Mouse (Mus musculus) hindbrain, embryonic 16.5 days (tissue): ENCODE data around the gene Timm8a1. TPM values are rescaled to one million over a fixed set of nuclear protein-coding genes. Genes with fewer than 3 reads are reported as not detected.

Source experiments
- polyA plus RNA-seq: library from polyadenylated mRNA; unstranded; fragments of >200 nt; fragmentation: Nextera tagmentation; extraction: Ambion mirVana; gene quantifications from 2 replicates; pipeline ENCODE4 v1.2.1, GENCODE M21; 2015

Gene Timm8a1
- polyA plus RNA-seq, 1 experiment from 2014 or later: 53.0 TPM

Other genes with a start within 250 kb of the Timm8a1 start
- 117 and 126 TPM in 2 replicates for gene Tmem35a, start 246.6 kb downstream of the Timm8a1 start, polyA plus RNA-seq
- 6.9 and 7.7 TPM in 2 replicates for gene Cenpi, start 233.8 kb downstream of the Timm8a1 start, polyA plus RNA-seq
- 15.4 and 19.5 TPM in 2 replicates for gene Drp2, start 137.3 kb downstream of the Timm8a1 start, polyA plus RNA-seq
- 0.08 and 0.21 TPM in 2 replicates for gene Taf7l, start 65.4 kb downstream of the Timm8a1 start, polyA plus RNA-seq
- 0.48 and 0.51 TPM in 2 replicates for gene Btk, start 41.7 kb upstream of the Timm8a1 start, polyA plus RNA-seq
- 142 and 149 TPM in 2 replicates for gene Rpl36a, start 43.8 kb upstream of the Timm8a1 start, polyA plus RNA-seq
- gene Gla, start 59.3 kb upstream of the Timm8a1 start, polyA plus RNA-seq: 3.9 and 4.7 TPM in 2 replicates
- 140 and 141 TPM in 2 replicates for gene Hnrnph2, start 59.3 kb upstream of the Timm8a1 start, polyA plus RNA-seq
- 4.2 and 4.6 TPM in 2 replicates for gene Armcx4, start 144.7 kb upstream of the Timm8a1 start, polyA plus RNA-seq
- 105 and 112 TPM in 2 replicates for gene Armcx1, start 176.1 kb upstream of the Timm8a1 start, polyA plus RNA-seq
- gene Armcx6, start 209.6 kb upstream of the Timm8a1 start, polyA plus RNA-seq: 48.2 and 50.2 TPM in 2 replicates
- 99.4 and 110 TPM in 2 replicates for gene Armcx3, start 214.7 kb upstream of the Timm8a1 start, polyA plus RNA-seq